Mouse (Mus musculus) heart, embryonic 13.5 days (tissue): ENCODE data around the gene Sox18. TPM values are rescaled to one million over a fixed set of nuclear protein-coding genes. Genes with fewer than 3 reads are reported as not detected.

ENCODE experiments used
- ATAC-seq: fragments of 200-750 bp; cut with Nextera tagmentation; 2 replicates; pipeline ENCODE4 v1.8.0; 2017; ENCODE audit warnings: moderate TSS enrichment; ENCODE audit not compliant: insufficient number of reproducible peaks, low FRiP score, low TSS enrichment; ENCODE audit errors: extremely low read depth
- H3K27ac ChIP-seq: fragments of 300-500 bp; sonication (generic); replicated peaks from 2 replicates; pipeline ENCODE4 v1.5.1; 2015; ENCODE audit warnings: moderate library complexity, mild to moderate bottlenecking, inconsistent platforms
- H3K27me3 ChIP-seq: fragments of 300-500 bp; sonication (generic); replicated peaks from 2 replicates; pipeline ENCODE4 v1.6.1; 2015; ENCODE audit warnings: mild to moderate bottlenecking, inconsistent platforms
- H3K36me3 ChIP-seq: fragments of 300-500 bp; sonication (generic); 2 replicates; pipeline ENCODE4 v1.6.1; 2015; ENCODE audit warnings: mild to moderate bottlenecking, inconsistent platforms
- H3K4me1 ChIP-seq: fragments of 300-500 bp; sonication (generic); 2 replicates; pipeline ENCODE4 v1.6.1; 2015; ENCODE audit warnings: inconsistent platforms
- H3K4me2 ChIP-seq: fragments of 300-500 bp; sonication (generic); 2 replicates; pipeline ENCODE4 v1.6.1; 2015; ENCODE audit warnings: inconsistent platforms, mild to moderate bottlenecking, moderate library complexity
- H3K4me3 ChIP-seq: fragments of 300-500 bp; sonication (generic); 2 replicates; pipeline ENCODE4 v1.5.1; 2015; ENCODE audit warnings: moderate library complexity, mild to moderate bottlenecking, inconsistent platforms
- H3K9ac ChIP-seq: fragments of 300-500 bp; sonication (generic); 2 replicates; pipeline ENCODE4 v1.6.1; 2015; ENCODE audit warnings: inconsistent platforms, mild to moderate bottlenecking, moderate library complexity
- H3K9me3 ChIP-seq: fragments of 300-500 bp; sonication (generic); 2 replicates; pipeline ENCODE4 v1.6.1; 2016; ENCODE audit warnings: inconsistent platforms
- WGBS: fragments of 180-500 bp; shearing (Covaris S2); methylation state at CpG from one replicate; pipeline ENCODE4 v1.1.7; 2015; ENCODE audit warnings: mixed read lengths; 5-methylcytosine and 5-hydroxymethylcytosine counted together
- polyA plus RNA-seq: library from polyadenylated mRNA; unstranded; fragments of >200 nt; fragmentation: Nextera tagmentation; extraction: Ambion mirVana; gene quantifications from 2 replicates; pipeline ENCODE4 v1.2.1, GENCODE M21; 2015

Sox18 gene
- polyA plus RNA-seq, 1 experiment from 2014 or later: 34.7 TPM

DNA sequence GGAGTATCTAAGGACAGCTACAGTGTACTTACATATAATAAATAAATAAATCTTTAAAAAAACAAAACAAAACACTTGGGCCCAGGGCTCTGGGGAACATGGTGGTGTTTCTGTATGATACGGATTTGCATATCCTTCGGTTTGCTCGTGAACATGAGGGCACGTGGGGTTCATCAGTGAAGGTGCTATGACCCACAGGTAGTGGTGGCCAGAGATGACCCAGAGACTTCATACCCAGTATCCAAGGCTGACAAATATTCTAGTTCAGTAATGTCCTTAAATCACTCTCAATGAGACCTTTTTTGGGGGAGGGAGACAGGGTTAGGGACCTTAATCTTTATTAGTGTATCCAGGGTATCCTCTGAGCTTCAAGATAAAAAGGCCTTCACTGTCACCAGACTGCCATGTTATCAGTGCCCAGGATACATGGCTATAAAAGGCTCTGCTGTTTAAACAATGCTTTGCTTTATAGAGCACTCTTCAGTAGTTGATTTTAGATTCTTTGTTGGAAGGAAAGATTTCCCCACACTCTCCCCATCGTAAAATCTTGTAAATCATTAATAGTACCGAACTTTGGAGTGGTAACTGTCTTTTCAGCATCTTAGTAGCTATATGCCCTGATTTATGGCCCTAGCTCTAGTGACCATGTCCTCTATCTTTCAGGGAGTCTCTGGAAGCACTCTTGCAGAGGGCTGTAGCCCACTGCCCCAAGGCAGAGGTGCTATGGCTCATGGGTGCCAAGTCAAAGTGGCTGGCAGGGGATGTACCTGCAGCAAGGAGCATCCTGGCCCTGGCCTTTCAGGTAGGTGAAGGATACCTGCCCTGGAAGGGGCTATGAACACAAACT, 24.6 kb downstream of the Sox18 start:
- Histone ChIP-seq H3K9ac (no peak overlapping the region), H3K27ac (no peak overlapping the region), H3K27me3 (no peaks in the 10 kb centered on the region), H3K9me3 (no peaks in the 10 kb centered on the region), H3K4me2 (no peak overlapping the region), H3K4me1 (no peaks in the 10 kb centered on the region), H3K36me3 (peaks cover 98% of the 10 kb centered on the region), H3K4me3 (no peak overlapping the region)
- 89% methylated on average over 6 of the region's 6 CpGs for WGBS
- ATAC-seq: no peak

DNA sequence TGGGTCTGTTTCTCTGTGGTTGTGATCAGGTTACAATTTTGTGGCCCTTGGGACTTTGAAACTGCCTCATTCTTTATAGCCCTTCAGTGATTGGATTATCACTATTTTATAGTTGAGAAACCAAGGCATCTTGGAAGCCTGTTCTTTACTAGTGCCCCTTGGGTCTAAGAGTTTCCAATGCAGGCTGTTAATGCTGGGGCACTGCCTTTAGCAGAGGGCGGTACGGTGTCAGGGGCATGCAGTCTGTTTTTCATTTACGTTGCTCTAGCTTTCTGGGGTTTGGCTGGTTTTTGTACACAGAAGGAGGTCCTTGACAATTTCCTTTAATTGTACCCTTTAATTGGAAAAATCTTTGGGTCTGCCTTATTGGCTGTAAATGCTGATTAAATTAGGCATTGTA, 25.8 kb downstream of the Sox18 start:
- no peaks in the 10 kb centered on the region for H3K4me1 ChIP-seq
- no peak overlapping the region for H3K9ac ChIP-seq
- 87% methylated on average over 3 of the region's 3 CpGs for WGBS
- ATAC-seq: no peak
- no peak overlapping the region for H3K4me3 ChIP-seq
- peaks cover 98% of the 10 kb centered on the region for H3K36me3 ChIP-seq
- H3K4me2 ChIP-seq: no peak overlapping the region
- H3K27me3 ChIP-seq: no peaks in the 10 kb centered on the region
- no peak overlapping the region for H3K27ac ChIP-seq
- no peaks in the 10 kb centered on the region for H3K9me3 ChIP-seq

DNA sequence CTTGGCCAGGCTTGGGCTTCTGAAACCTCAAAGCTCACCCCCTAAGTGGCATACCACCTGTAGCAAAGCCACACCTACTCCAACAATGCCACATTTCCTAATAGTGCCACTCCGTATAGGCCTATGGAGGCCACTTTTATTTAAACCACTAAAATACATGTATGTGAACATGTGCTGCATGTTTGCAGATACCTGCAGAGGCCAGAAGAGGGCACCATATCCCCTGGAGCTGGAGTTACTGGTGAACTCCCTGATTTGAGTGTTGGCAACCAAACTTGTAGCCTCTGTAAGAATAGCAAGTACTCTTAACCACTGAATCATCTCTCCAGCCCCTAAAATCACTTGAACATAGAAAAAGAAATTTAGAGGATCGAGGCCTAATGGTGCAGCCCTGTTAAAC, 27.1 kb downstream of the Sox18 start:
- no peak overlapping the region for H3K9ac ChIP-seq
- H3K36me3 ChIP-seq: peaks cover 98% of the 10 kb centered on the region
- ATAC-seq: no peak
- H3K4me1 ChIP-seq: no peaks in the 10 kb centered on the region
- H3K9me3 ChIP-seq: no peaks in the 10 kb centered on the region
- H3K4me3 ChIP-seq: no peak overlapping the region
- no peak overlapping the region for H3K4me2 ChIP-seq
- no peaks in the 10 kb centered on the region for H3K27me3 ChIP-seq
- 92% methylated on average over 2 of the region's 2 CpGs for WGBS
- H3K27ac ChIP-seq: no peak overlapping the region

GRCm38 (mm10) chr2:181635865-181636264, 35.6 kb downstream of the Sox18 start:
- H3K27me3 ChIP-seq: no peaks in the 10 kb centered on the region
- H3K27ac ChIP-seq: no peak overlapping the region
- no peaks in the 10 kb centered on the region for H3K9me3 ChIP-seq
- no peak overlapping the region for H3K4me2 ChIP-seq
- peaks cover 89% of the 10 kb centered on the region for H3K36me3 ChIP-seq
- no peak overlapping the region for H3K9ac ChIP-seq
- no peak overlapping the region for H3K4me3 ChIP-seq
- ATAC-seq: no peak
- no peaks in the 10 kb centered on the region for H3K4me1 ChIP-seq
- WGBS: 83% methylated on average over 3 of the region's 3 CpGs

- H3K27ac ChIP-seq: no peak overlapping the region
- H3K4me3 ChIP-seq: no peak overlapping the region
- H3K4me2 ChIP-seq: no peak overlapping the region
- H3K27me3 ChIP-seq: no peaks in the 10 kb centered on the region
- no peaks in the 10 kb centered on the region for H3K9me3 ChIP-seq
- WGBS: 94% methylated on average over 6 of the region's 6 CpGs
- peaks cover 81% of the 10 kb centered on the region for H3K36me3 ChIP-seq
- H3K4me1 ChIP-seq: no peaks in the 10 kb centered on the region
- no peak for ATAC-seq
- H3K9ac ChIP-seq: no peak overlapping the region
Measured at GRCm38 (mm10) chr2:181632624-181633023, 38.8 kb downstream of the Sox18 start.

DNA sequence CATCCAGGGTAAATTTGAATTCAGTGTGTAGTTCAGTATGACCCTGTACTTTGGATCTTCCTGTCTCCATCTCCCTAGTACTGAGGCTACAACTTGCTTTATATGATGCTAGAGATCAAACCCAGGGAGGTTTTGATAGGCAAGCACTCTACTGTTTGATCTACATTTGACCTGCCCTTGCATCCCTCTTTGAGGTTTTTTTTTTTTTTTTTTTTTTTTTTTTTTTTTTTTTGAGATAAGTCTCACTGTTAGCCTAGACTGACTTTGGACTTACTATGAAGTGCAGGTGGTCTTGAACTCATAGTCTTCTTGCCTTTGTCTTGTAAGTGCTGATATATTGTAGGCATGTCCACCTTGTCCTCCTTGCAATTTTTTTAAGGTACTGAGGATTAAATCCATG, 43.0 kb downstream of the Sox18 start:
- Histone ChIP-seq H3K9ac (no peak overlapping the region), H3K4me1 (no peaks in the 10 kb centered on the region), H3K36me3 (peaks cover 76% of the 10 kb centered on the region), H3K4me3 (no peak overlapping the region), H3K27ac (no peak overlapping the region), H3K4me2 (no peak overlapping the region), H3K9me3 (no peaks in the 10 kb centered on the region), H3K27me3 (no peaks in the 10 kb centered on the region)
- ATAC-seq: no peak

DNA sequence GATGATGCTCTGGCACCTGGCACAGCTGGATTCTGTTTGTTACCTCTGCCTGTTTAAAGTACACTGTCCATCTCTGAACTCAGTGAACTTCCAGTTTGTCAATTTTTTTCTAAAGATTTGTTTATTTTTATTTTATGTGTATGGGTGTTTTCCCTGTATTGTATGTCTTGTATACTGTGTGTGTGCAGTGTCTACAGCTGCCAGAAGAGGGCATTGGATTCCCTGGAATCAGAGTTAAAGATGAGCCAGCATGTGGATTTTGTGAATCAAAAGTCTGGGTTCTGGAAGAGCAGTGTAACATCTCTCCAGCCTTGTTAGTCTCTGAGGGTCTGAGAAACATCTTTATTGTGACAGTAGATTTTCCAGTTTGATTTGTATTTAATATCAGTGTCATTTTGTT, 48.0 kb downstream of the Sox18 start:
- Histone ChIP-seq H3K4me2 (no peak overlapping the region), H3K36me3 (peaks cover 82% of the 10 kb centered on the region), H3K9ac (no peak overlapping the region), H3K4me3 (no peak overlapping the region), H3K27me3 (no peaks in the 10 kb centered on the region), H3K27ac (no peak overlapping the region), H3K4me1 (no peaks in the 10 kb centered on the region), H3K9me3 (no peaks in the 10 kb centered on the region)
- no peak for ATAC-seq

Other genes with a start within 250 kb of the Sox18 start
- gene Zbtb46, start 212.2 kb downstream of the Sox18 start, polyA plus RNA-seq: 10.6 TPM in 2 replicates
- 0.11 and 0.27 TPM in 2 replicates for gene Abhd16b, start 178.4 kb downstream of the Sox18 start, polyA plus RNA-seq
- 109 and 118 TPM in 2 replicates for gene Tpd52l2, start 174.5 kb downstream of the Sox18 start, polyA plus RNA-seq
- gene Dnajc5, start 151.2 kb downstream of the Sox18 start, polyA plus RNA-seq: 77.4 and 79.8 TPM in 2 replicates
- gene Uckl1, start 86.7 kb downstream of the Sox18 start, polyA plus RNA-seq: 63.8 and 64.0 TPM in 2 replicates
- 40.1 and 44.4 TPM in 2 replicates for gene Prpf6, start 79.8 kb downstream of the Sox18 start, polyA plus RNA-seq
- gene Zfp512b, start 78.8 kb downstream of the Sox18 start, polyA plus RNA-seq: 25.3 and 28.5 TPM in 2 replicates
- gene Samd10, start 72.4 kb downstream of the Sox18 start, polyA plus RNA-seq: 12.8 and 13.1 TPM in 2 replicates
- gene Gm29797, start 14.6 kb downstream of the Sox18 start, polyA plus RNA-seq: 0.27 TPM in 1 of 2 replicates, not detected in the other
- gene Tcea2, start 8.7 kb upstream of the Sox18 start, polyA plus RNA-seq: 15.2 and 17.1 TPM in 2 replicates
- 43.5 and 44.2 TPM in 2 replicates for gene Rgs19, start 22.3 kb upstream of the Sox18 start, polyA plus RNA-seq
- not detected in 2 replicates for gene Lkaaear1, start 26.8 kb upstream of the Sox18 start, polyA plus RNA-seq
- gene Oprl1, start 43.4 kb upstream of the Sox18 start, polyA plus RNA-seq: 4.9 and 5.0 TPM in 2 replicates
- gene Myt1, start 91.7 kb upstream of the Sox18 start, polyA plus RNA-seq: 0.08 and 0.17 TPM in 2 replicates
- gene Pcmtd2, start 166.2 kb upstream of the Sox18 start, polyA plus RNA-seq: 23.5 and 23.6 TPM in 2 replicates
- 45.2 and 51.8 TPM in 2 replicates for gene Polr3k, start 192.7 kb upstream of the Sox18 start, polyA plus RNA-seq